Mouse (Mus musculus): Measurements from ENCODE around the gene Fam102b. TPM values are rescaled to one million over a fixed set of nuclear protein-coding genes. Genes with fewer than 3 reads are reported as not detected.

Fam102b gene
- polyA plus RNA-seq (2011; ENCODE audit: insufficient read length, low read depth, missing spikeins), result 25.3 and 27.8 TPM in 2 replicates

GRCm38 (mm10) chr3:109027515-109027987, at the start of gene Fam102b:
Gene Fam102b (minus strand): TSS chr3:109027607.
- Histone ChIP-seq H3K27ac (ENCODE audit: insufficient read depth, low read length) (peak within 1 kb of the TSS; percentile 59; the same call in 1 of the 2 replicates), H3K4me1 (ENCODE audit: control insufficient read depth, insufficient read depth, low read length) (peaks cover 22% of the 10 kb centered on the region), H3K4me3 (ENCODE audit: insufficient read depth, low read length) (peak within 1 kb of the TSS; percentile 64)
- peak; percentile 41 for TF ChIP-seq CTCF (IDR thresholded peaks at IDR 0.05; ENCODE audit: borderline replicate concordance, insufficient read depth, low read length)
- peak; percentile 72 for TF ChIP-seq POLR2A (IDR thresholded peaks at IDR 0.05; ENCODE audit: low read depth, low read length)

- no peaks in the 10 kb centered on the region for H3K4me1 ChIP-seq (ENCODE audit: control insufficient read depth, insufficient read depth, low read length)
- no peak overlapping the region for H3K27ac ChIP-seq (ENCODE audit: insufficient read depth, low read length)
- H3K4me3 ChIP-seq (ENCODE audit: insufficient read depth, low read length), result no peak overlapping the region
- TF ChIP-seq CTCF (IDR thresholded peaks at IDR 0.05; ENCODE audit: borderline replicate concordance, insufficient read depth, low read length), result no peak
- no peak for TF ChIP-seq POLR2A (IDR thresholded peaks at IDR 0.05; ENCODE audit: low read depth, low read length)
Measured at GRCm38 (mm10) chr3:109062989-109063388, 35.6 kb upstream of the Fam102b start.

- H3K4me3 ChIP-seq (ENCODE audit: insufficient read depth, low read length), result no peak overlapping the region
- TF ChIP-seq CTCF (IDR thresholded peaks at IDR 0.05; ENCODE audit: borderline replicate concordance, insufficient read depth, low read length), result no peak
- TF ChIP-seq POLR2A (IDR thresholded peaks at IDR 0.05; ENCODE audit: low read depth, low read length), result no peak
- no peaks in the 10 kb centered on the region for H3K4me1 ChIP-seq (ENCODE audit: control insufficient read depth, insufficient read depth, low read length)
- H3K27ac ChIP-seq (ENCODE audit: insufficient read depth, low read length), result no peak overlapping the region
Measured at GRCm38 (mm10) chr3:109062391-109062790, 35.0 kb upstream of the Fam102b start.

- no peak for TF ChIP-seq CTCF (IDR thresholded peaks at IDR 0.05; ENCODE audit: borderline replicate concordance, insufficient read depth, low read length)
- no peak for TF ChIP-seq POLR2A (IDR thresholded peaks at IDR 0.05; ENCODE audit: low read depth, low read length)
- H3K4me1 ChIP-seq (ENCODE audit: control insufficient read depth, insufficient read depth, low read length), result no peaks in the 10 kb centered on the region
- no peak overlapping the region for H3K27ac ChIP-seq (ENCODE audit: insufficient read depth, low read length)
- no peak overlapping the region for H3K4me3 ChIP-seq (ENCODE audit: insufficient read depth, low read length)
Measured at GRCm38 (mm10) chr3:109059903-109060302, 32.5 kb upstream of the Fam102b start.

- peaks cover 13% of the 10 kb centered on the region for H3K4me1 ChIP-seq (ENCODE audit: control insufficient read depth, insufficient read depth, low read length)
- no peak for TF ChIP-seq POLR2A (IDR thresholded peaks at IDR 0.05; ENCODE audit: low read depth, low read length)
- no peak for TF ChIP-seq CTCF (IDR thresholded peaks at IDR 0.05; ENCODE audit: borderline replicate concordance, insufficient read depth, low read length)
- peak overlapping the region; percentile 89 for H3K27ac ChIP-seq (ENCODE audit: insufficient read depth, low read length)
- no peak overlapping the region for H3K4me3 ChIP-seq (ENCODE audit: insufficient read depth, low read length)
Measured at GRCm38 (mm10) chr3:109051946-109052331, 24.5 kb upstream of the Fam102b start.

- H3K27ac ChIP-seq (ENCODE audit: insufficient read depth, low read length), result peak overlapping the region; percentile 89
- H3K4me3 ChIP-seq (ENCODE audit: insufficient read depth, low read length), result no peak overlapping the region
- TF ChIP-seq POLR2A (IDR thresholded peaks at IDR 0.05; ENCODE audit: low read depth, low read length) (no peak), CTCF (IDR thresholded peaks at IDR 0.05; ENCODE audit: borderline replicate concordance, insufficient read depth, low read length) (no peak)
- H3K4me1 ChIP-seq (ENCODE audit: control insufficient read depth, insufficient read depth, low read length), result peaks cover 13% of the 10 kb centered on the region
Measured at GRCm38 (mm10) chr3:109051056-109051945, 23.9 kb upstream of the Fam102b start.

- TF ChIP-seq POLR2A (IDR thresholded peaks at IDR 0.05; ENCODE audit: low read depth, low read length) (no peak), CTCF (IDR thresholded peaks at IDR 0.05; ENCODE audit: borderline replicate concordance, insufficient read depth, low read length) (no peak)
- Histone ChIP-seq H3K27ac (ENCODE audit: insufficient read depth, low read length) (no peak overlapping the region), H3K4me3 (ENCODE audit: insufficient read depth, low read length) (no peak overlapping the region), H3K4me1 (ENCODE audit: control insufficient read depth, insufficient read depth, low read length) (peaks cover 13% of the 10 kb centered on the region)
Measured at GRCm38 (mm10) chr3:109047707-109048283, 20.4 kb upstream of the Fam102b start.

GRCm38 (mm10) chr3:109046428-109046827, 19.0 kb upstream of the Fam102b start:
- no peak overlapping the region for H3K27ac ChIP-seq (ENCODE audit: insufficient read depth, low read length)
- peaks cover 7% of the 10 kb centered on the region for H3K4me1 ChIP-seq (ENCODE audit: control insufficient read depth, insufficient read depth, low read length)
- no peak overlapping the region for H3K4me3 ChIP-seq (ENCODE audit: insufficient read depth, low read length)
- TF ChIP-seq POLR2A (IDR thresholded peaks at IDR 0.05; ENCODE audit: low read depth, low read length) (no peak), CTCF (IDR thresholded peaks at IDR 0.05; ENCODE audit: borderline replicate concordance, insufficient read depth, low read length) (no peak)

GRCm38 (mm10) chr3:109043395-109043794, 16.0 kb upstream of the Fam102b start:
- Histone ChIP-seq H3K4me3 (ENCODE audit: insufficient read depth, low read length) (no peak overlapping the region), H3K4me1 (ENCODE audit: control insufficient read depth, insufficient read depth, low read length) (peaks cover 2% of the 10 kb centered on the region)
- no peak for TF ChIP-seq POLR2A (IDR thresholded peaks at IDR 0.05; ENCODE audit: low read depth, low read length)
- no peak for TF ChIP-seq CTCF (IDR thresholded peaks at IDR 0.05; ENCODE audit: borderline replicate concordance, insufficient read depth, low read length)

GRCm38 (mm10) chr3:109040908-109041307, 13.5 kb upstream of the Fam102b start:
- no peak for TF ChIP-seq POLR2A (IDR thresholded peaks at IDR 0.05; ENCODE audit: low read depth, low read length)
- TF ChIP-seq CTCF (IDR thresholded peaks at IDR 0.05; ENCODE audit: borderline replicate concordance, insufficient read depth, low read length), result no peak
- no peak overlapping the region for H3K4me3 ChIP-seq (ENCODE audit: insufficient read depth, low read length)
- H3K4me1 ChIP-seq (ENCODE audit: control insufficient read depth, insufficient read depth, low read length), result peaks cover 2% of the 10 kb centered on the region
- H3K27ac ChIP-seq (ENCODE audit: insufficient read depth, low read length), result no peak overlapping the region

More at GRCm38 (mm10) chr3:109043395-109043794, 16.0 kb upstream of the Fam102b start:
- no peak overlapping the region for H3K27ac ChIP-seq (ENCODE audit: insufficient read depth, low read length)

All from embryonic fibroblast, embryonic 13.5 days (primary cell).